Mouse (Mus musculus): Measurements from ENCODE around the gene Lrrc52. TPM values are rescaled to one million over a fixed set of nuclear protein-coding genes. Genes with fewer than 3 reads are reported as not detected.

The Lrrc52 gene
- polyA plus RNA-seq, 1 experiment from 2014 or later: not detected

- WGBS: 73% methylated on average over 9 of the region's 9 CpGs
- ATAC-seq: no peak
- Histone ChIP-seq H3K4me2 (no peak overlapping the region), H3K9me3 (replicated peaks) (no peaks in the 10 kb centered on the region), H3K27me3 (no peaks in the 10 kb centered on the region), H3K4me1 (no peaks in the 10 kb centered on the region), H3K27ac (no peak overlapping the region), H3K4me3 (no peak overlapping the region), H3K36me3 (ENCODE audit: poor library complexity, severe bottlenecking) (no peaks in the 10 kb centered on the region), H3K9ac (no peak overlapping the region)
Measured at GRCm38 (mm10) chr1:167430976-167431676, 35.5 kb downstream of the Lrrc52 start.

DNA sequence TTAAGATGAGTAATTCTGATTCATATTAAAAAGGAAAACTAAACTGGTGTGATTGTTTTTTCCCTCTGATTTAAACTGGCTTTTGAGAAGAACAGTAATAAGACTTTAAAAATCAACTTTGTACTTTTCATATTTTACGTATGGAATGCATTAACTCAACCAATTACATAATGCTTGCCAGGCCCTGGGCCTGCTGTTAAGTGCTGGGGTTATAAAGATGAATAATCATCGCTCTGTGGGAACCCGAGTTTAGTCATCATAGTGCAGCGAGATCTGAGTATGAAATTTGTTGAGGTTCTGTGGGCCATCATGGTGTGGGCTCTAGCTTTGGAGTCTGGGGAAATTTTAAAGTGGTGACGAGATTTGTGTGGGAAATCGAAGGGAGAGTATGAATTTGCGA is 39.9 kb downstream of the Lrrc52 start:
- no peak overlapping the region for H3K9ac ChIP-seq
- H3K4me2 ChIP-seq: no peak overlapping the region
- no peaks in the 10 kb centered on the region for H3K4me1 ChIP-seq
- H3K4me3 ChIP-seq: no peak overlapping the region
- no peak overlapping the region for H3K27ac ChIP-seq
- ATAC-seq: no peak
- 93% methylated on average over 7 of the region's 7 CpGs for WGBS
- no peaks in the 10 kb centered on the region for H3K9me3 ChIP-seq (replicated peaks)
- H3K36me3 ChIP-seq (ENCODE audit: poor library complexity, severe bottlenecking): no peaks in the 10 kb centered on the region
- no peaks in the 10 kb centered on the region for H3K27me3 ChIP-seq

- H3K4me1 ChIP-seq: no peaks in the 10 kb centered on the region
- no peak overlapping the region for H3K4me2 ChIP-seq
- H3K36me3 ChIP-seq (ENCODE audit: poor library complexity, severe bottlenecking): no peaks in the 10 kb centered on the region
- ATAC-seq: no peak
- no peak overlapping the region for H3K27ac ChIP-seq
- no peak overlapping the region for H3K4me3 ChIP-seq
- H3K27me3 ChIP-seq: no peaks in the 10 kb centered on the region
- 86% methylated on average over 5 of the region's 5 CpGs for WGBS
- H3K9ac ChIP-seq: no peak overlapping the region
- no peaks in the 10 kb centered on the region for H3K9me3 ChIP-seq (replicated peaks)
Measured at GRCm38 (mm10) chr1:167425572-167425971, 41.0 kb downstream of the Lrrc52 start.

DNA sequence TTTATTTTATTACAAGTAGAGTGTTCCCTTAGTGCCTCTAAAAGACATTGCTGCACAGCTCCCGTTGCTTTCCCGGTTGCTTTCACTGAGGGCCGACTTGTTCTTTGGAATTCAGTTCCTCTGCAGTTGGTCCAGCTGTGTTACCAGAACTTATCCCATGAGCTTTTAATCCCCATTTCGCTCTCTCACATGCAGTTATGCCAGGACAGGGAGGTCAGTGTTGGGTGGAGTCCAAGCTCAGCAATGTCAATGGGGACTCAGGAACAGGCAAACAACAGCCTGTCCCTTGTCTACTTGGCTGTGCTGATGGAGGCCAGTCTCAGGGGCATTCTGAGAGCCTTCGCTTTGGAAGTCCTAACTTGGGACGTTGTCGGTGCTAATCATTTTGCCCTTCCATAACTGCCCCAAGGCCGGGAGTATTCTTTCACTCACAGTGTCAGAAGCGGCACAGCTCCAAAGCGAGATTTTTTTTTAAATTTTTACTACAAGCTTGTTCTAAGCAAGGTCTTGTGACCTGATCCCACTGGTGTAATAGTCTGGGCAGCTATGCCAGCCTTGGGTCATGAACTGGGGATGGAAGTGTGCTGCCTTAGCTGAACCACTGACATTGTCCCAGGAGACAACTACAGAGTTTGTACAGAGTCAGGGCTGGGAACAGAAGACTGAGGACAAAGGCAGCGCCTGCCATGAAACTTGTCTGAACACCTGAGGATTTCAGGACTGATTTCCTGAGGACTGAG is 43.9 kb downstream of the Lrrc52 start:
- H3K27me3 ChIP-seq: no peaks in the 10 kb centered on the region
- 79% methylated on average over 11 of the region's 11 CpGs for WGBS
- H3K36me3 ChIP-seq (ENCODE audit: poor library complexity, severe bottlenecking): no peaks in the 10 kb centered on the region
- no peak for ATAC-seq
- H3K9ac ChIP-seq: no peak overlapping the region
- H3K9me3 ChIP-seq (replicated peaks): no peaks in the 10 kb centered on the region
- no peak overlapping the region for H3K27ac ChIP-seq
- no peaks in the 10 kb centered on the region for H3K4me1 ChIP-seq
- H3K4me3 ChIP-seq: no peak overlapping the region
- no peak overlapping the region for H3K4me2 ChIP-seq

DNA sequence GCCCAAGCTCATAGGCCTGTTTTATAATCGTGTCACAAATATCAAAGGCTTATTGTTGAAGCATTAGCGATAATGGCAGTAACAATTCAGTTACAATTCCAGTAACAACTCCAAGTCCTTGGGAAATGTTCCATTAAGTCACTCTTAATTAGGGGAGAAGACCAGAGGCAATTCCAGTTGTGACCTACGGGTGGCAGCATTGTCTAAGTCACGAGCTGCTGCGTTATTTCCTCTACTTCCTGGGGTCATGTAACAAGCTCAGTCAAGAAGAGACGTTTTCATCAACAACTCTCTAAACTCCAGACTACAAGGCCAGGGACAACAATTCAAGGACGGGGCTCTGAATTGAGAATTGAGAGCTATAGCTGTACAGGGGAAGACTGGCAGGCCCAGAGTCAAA is 51.7 kb downstream of the Lrrc52 start:
- Histone ChIP-seq H3K9me3 (replicated peaks) (no peaks in the 10 kb centered on the region), H3K36me3 (ENCODE audit: poor library complexity, severe bottlenecking) (no peaks in the 10 kb centered on the region), H3K4me1 (no peaks in the 10 kb centered on the region), H3K9ac (no peak overlapping the region), H3K27me3 (peaks cover 8% of the 10 kb centered on the region; the same call in 1 of the 2 replicates), H3K4me2 (no peak overlapping the region), H3K4me3 (no peak overlapping the region), H3K27ac (no peak overlapping the region)
- WGBS: 3% methylated on average over 7 of the region's 7 CpGs
- peak; percentile 67 for ATAC-seq

GRCm38 (mm10) chr1:167411991-167412715 is 54.4 kb downstream of the Lrrc52 start:
- Histone ChIP-seq H3K9me3 (replicated peaks) (no peaks in the 10 kb centered on the region), H3K27me3 (peaks cover 11% of the 10 kb centered on the region), H3K9ac (no peak overlapping the region), H3K4me2 (no peak overlapping the region), H3K36me3 (ENCODE audit: poor library complexity, severe bottlenecking) (no peaks in the 10 kb centered on the region), H3K27ac (no peak overlapping the region), H3K4me1 (no peaks in the 10 kb centered on the region), H3K4me3 (no peak overlapping the region)
- WGBS: 80% methylated on average over 12 of the region's 12 CpGs
- ATAC-seq: no peak

DNA sequence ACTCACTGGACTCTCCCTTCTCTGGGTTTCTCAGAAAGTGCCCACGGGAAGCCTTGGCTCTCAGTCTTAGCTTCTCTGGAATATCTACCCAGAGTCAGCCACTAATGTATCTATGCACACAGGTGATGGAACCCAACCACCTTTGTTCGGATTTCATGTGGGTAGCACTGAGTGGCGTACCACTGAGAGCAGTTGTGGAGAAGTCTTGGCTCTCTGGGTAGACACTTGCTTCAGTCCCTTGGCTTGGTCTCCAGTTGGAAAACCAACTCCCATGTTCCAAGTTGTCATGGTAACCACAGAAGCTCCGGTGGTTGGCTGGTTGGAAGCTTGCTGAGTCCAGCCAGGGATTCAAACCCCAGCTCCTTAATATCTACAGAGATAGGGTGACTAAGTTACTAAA is 57.0 kb downstream of the Lrrc52 start:
- no peak overlapping the region for H3K27ac ChIP-seq
- no peaks in the 10 kb centered on the region for H3K4me1 ChIP-seq
- ATAC-seq: no peak
- no peak overlapping the region for H3K4me3 ChIP-seq
- 83% methylated on average over 4 of the region's 4 CpGs for WGBS
- H3K27me3 ChIP-seq: peaks cover 14% of the 10 kb centered on the region
- H3K9me3 ChIP-seq (replicated peaks): no peaks in the 10 kb centered on the region
- no peak overlapping the region for H3K4me2 ChIP-seq
- H3K36me3 ChIP-seq (ENCODE audit: poor library complexity, severe bottlenecking): no peaks in the 10 kb centered on the region
- H3K9ac ChIP-seq: no peak overlapping the region

DNA sequence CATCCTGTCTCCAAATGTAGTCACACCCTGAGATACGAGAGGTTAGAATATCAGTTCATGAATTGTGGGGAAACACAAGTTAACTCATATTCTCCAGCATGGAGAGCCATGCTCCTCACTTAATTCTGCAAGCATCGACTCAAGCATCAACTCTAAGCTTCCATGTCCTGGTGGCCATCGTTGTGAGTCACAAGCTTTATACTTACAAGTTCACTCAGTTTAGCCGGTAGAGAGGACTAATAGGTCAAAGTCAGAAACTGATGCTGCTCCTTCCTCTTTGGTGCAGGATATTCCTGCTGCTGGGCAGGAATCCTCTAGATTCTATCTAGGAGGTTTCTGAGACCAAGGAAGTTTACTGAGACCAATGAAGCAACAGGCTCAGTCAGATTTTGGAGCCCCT is 61.3 kb downstream of the Lrrc52 start:
- no peaks in the 10 kb centered on the region for H3K36me3 ChIP-seq (ENCODE audit: poor library complexity, severe bottlenecking)
- 82% methylated on average over 4 of the region's 4 CpGs for WGBS
- peaks cover 8% of the 10 kb centered on the region; the same call in 1 of the 2 replicates for H3K27me3 ChIP-seq
- no peaks in the 10 kb centered on the region for H3K9me3 ChIP-seq (replicated peaks)
- no peak overlapping the region for H3K9ac ChIP-seq
- H3K4me1 ChIP-seq: no peaks in the 10 kb centered on the region
- H3K4me3 ChIP-seq: no peak overlapping the region
- no peak overlapping the region for H3K27ac ChIP-seq
- no peak for ATAC-seq
- H3K4me2 ChIP-seq: no peak overlapping the region

Other genes starting within 250 kb of the Lrrc52 start
- gene Uck2, start 181.5 kb downstream of the Lrrc52 start, polyA plus RNA-seq (2015; fragmentation: Nextera tagmentation; extraction: Ambion mirVana): 72.7 and 73.6 TPM in 2 replicates
- gene Tmco1, start 158.4 kb downstream of the Lrrc52 start, polyA plus RNA-seq (2015; fragmentation: Nextera tagmentation; extraction: Ambion mirVana): 73.7 and 74.1 TPM in 2 replicates
- gene Aldh9a1, start 116.8 kb downstream of the Lrrc52 start, polyA plus RNA-seq (2015; fragmentation: Nextera tagmentation; extraction: Ambion mirVana): 23.2 and 24.8 TPM in 2 replicates
- gene Mgst3, start 72.9 kb downstream of the Lrrc52 start, polyA plus RNA-seq (2015; fragmentation: Nextera tagmentation; extraction: Ambion mirVana): 59.2 and 59.3 TPM in 2 replicates
- gene Rxrg, start 131.6 kb upstream of the Lrrc52 start, polyA plus RNA-seq (2015; fragmentation: Nextera tagmentation; extraction: Ambion mirVana): 5.6 and 13.4 TPM in 2 replicates
- 2.5 and 9.2 TPM in 2 replicates for gene Lmx1a, start 222.5 kb upstream of the Lrrc52 start, polyA plus RNA-seq (2015; fragmentation: Nextera tagmentation; extraction: Ambion mirVana)

Data from forebrain, embryonic 13.5 days (tissue).